Mouse (Mus musculus) leukemia stem cell, adult 10-12 weeks (primary cell): ENCODE data around the gene Slc12a8. TPM values are rescaled to one million over a fixed set of nuclear protein-coding genes. Genes with fewer than 3 reads are reported as not detected.

Experiments
- polyA plus RNA-seq: library from polyadenylated mRNA; stranded (reverse); fragments of >175 nt; gene quantifications from 2 replicates; pipeline ENCODE4 v1.2.3, GENCODE M21; 2012; ENCODE audit warnings: low replicate concordance

The Slc12a8 gene
- polyA plus RNA-seq: not detected in 2 replicates

DNA sequence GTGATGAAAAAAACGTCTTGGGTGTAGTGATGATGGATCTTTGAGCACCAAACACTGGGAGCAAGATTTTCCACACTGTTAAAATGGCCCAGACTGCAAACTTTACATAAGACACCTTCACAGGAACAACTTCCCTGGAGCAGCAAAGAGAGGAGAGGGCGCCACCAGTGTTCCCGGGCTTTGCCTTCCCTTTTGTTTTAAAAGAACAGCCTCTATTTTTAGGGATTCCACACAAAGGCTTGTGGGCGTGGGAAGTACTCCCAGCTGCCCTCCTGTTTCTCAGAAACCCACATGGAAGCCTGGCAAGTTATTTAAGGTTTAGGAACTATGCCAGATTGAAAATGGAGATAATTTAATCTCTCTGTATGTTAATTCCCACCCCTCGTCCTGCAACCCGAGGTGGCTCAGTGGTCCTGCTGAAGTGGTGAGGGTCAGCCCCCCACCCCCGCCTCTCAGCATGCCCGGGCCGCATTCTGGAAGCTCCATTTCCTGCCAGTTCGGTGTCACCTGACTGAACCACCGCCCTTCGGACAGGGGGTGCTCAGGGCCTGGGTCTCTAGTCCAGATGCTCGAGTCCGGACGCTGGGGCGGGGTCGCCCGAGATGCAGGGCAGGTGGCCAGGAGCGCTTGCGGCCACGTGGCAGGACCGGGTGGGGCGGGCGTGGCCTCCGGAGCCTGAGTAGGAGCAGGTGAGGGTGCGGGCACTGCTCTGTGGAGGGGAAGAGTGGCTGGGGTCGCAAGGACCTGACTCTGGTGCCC lies at the start of gene Slc12a8:
Gene Slc12a8, plus strand, starts transcription at position 522 of the 759 bp plus-strand sequence.

DNA sequence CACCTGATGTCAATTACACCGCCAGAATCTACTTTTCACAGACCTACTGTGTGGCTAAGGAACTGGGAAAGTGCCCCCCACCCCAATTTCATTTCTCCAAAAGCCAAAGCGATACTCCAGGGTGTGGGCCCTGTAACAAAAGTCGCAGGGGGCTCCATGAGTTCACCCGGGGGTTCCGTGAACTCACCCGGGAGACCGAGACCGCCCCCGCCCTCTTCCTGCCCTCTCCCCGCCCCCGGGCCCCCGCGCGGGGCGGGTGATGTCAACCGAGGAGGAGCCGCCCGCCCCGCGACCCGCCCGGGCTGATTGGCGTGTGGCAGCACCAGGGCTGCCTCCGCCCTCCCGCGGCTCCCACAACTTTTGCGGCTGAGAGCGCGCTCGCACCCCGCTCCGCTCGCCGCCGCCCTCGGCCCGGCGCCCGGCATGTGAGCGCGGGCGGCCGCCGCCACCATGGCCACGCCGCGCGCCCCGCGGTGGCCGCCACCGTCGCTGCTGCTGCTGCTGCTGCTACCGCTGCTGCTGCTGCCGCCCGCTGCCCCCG lies 167.1 kb downstream of the Slc12a8 start, which contains the start of gene Heg1:
Gene Heg1, plus strand, starts transcription at position 209 of the 541 bp plus-strand sequence.

Other genes with a start within 250 kb of the Slc12a8 start
- gene Zfp148, start 136.5 kb upstream of the Slc12a8 start, polyA plus RNA-seq: 3.0 and 3.3 TPM in 2 replicates
- gene Heg1, start 167.0 kb downstream of the Slc12a8 start, polyA plus RNA-seq: 8.2 and 9.6 TPM in 2 replicates